Mouse (Mus musculus) B cell, adult 67 days (primary cell): Measurements from ENCODE around the gene Zcchc17. TPM values are rescaled to one million over a fixed set of nuclear protein-coding genes. Genes with fewer than 3 reads are reported as not detected.

Source experiments
- total RNA-seq, 2 experiments: library from RNA; stranded (reverse); gene quantifications; 4 replicates each; pipeline ENCODE4 v1.2.4; 2023

Zcchc17 gene
- 10 to 100 TPM; 31.1 to 34.5 TPM for total RNA-seq

DNA sequence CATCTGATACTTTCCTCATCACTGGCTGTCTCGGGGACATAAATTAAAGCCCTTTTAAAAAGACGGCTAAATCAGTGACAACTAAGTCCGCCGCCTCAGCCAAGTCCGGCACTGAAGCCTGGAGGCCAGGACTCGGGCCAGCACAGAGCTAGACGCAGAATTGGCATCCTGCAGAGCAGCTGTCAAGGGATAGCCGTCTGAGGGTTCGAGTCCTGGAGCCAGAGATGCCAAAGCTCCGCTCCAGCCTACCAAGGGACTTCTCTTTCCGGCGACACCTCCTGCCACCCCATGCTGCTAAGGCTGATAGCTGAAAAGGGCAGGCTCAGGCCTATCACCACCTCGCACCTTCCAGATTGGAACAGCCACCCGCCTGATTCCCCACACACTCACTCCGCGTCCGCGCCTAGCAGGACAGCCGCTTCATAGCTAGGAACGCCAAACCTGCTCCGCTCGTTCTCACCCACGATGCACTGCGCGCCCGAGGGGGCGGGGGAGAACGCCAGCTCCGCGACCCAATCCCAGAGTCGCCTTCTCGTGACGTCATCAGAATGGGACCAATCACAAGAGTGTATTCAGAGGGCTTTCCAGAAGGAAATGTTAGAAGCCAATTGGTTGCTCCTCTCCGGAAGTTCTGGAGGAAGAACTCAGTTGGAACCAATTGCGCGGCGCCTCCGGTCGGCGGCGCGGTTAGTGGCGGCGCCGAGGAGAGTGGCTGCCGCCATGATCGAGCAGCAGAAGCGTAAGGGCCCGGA lies at the start of gene Zcchc17, which contains the start of gene Snrnp40:
Zcchc17 (minus strand) TSS at position 458 of the 752 bp plus-strand sequence.
Snrnp40 (plus strand) TSS at position 647 of the 752 bp plus-strand sequence.

DNA sequence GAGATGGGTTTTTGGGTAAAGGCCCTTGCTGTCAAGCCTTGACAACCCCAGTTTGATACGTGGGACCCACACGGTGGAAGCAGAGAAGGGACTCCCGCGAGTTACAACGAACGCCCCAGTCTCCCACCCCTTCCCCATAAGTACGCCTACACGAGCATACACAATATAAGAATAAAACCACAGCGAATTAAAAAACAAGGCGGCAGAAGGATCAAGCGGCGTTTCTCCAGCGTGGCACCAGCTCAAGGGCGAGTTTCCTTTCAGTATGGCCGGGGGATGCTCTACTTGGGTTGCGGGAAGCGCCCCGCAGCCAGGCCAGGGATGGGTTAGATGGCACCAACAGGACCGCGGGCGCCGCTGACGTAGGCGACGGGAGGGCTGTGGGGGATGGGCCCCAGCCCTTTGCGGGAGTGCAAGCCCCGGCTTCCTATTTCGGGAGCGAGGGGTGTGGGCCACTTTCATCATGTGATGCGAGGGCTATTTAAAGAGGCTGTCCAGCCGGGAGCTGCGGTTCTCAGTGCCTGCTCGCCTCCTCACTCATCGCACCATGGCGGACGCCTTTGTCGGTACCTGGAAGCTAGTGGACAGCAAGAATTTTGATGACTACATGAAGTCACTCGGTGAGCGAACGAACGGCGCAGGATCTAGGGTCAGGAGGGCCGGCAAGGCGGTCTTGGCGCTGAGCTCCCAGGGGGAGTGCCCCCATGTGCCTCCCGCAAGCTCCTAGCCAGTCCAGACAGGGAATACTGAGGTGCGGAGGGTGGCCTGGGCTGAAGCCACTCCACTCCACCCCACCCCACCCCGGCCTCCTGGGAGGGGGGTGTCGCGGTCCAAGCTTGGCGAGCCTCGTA lies 51.3 kb downstream of the Zcchc17 start, which contains the start of the genes Fabp3 and Gm10570:
Fabp3 (plus strand) TSS at position 365 of the 851 bp plus-strand sequence.
Gm10570 (minus strand) TSS at position 444 of the 851 bp plus-strand sequence.

DNA sequence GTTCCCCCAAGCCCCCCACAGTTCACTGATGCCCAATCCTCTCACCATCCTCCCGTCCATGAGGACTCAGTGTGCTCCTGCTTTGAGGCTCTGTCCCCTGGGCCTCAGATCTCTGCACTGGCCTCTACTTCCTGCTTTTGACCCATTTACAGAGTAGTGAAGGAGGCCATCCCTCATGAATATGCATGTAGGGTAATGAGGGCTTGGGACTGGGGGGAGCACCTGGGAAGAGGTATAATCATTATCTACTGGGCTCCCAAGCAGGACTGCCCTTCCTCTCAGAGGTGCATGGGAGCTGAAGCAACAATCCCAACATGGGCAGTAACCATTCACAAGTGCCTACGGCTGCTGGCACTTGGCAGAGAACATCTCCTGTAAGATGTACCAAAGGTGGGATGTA lies 80.6 kb downstream of the Zcchc17 start, which contains the start of gene Serinc2:
Serinc2 (minus strand) TSS at position 101 of the 400 bp plus-strand sequence.

Other genes starting within 250 kb of the Zcchc17 start
- not detected for gene Hcrtr1, start 220.6 kb downstream of the Zcchc17 start, total RNA-seq
- gene Tinagl1, start 184.8 kb downstream of the Zcchc17 start, total RNA-seq: not detected
- not detected for gene Gm853, start 137.5 kb downstream of the Zcchc17 start, total RNA-seq
- not detected for gene Serinc2, start 80.7 kb downstream of the Zcchc17 start, total RNA-seq
- not detected for gene Fabp3, start 51.3 kb downstream of the Zcchc17 start, total RNA-seq
- not detected for gene Gm10570, start 51.3 kb downstream of the Zcchc17 start, total RNA-seq
- gene Snrnp40, start 189 bp upstream of the Zcchc17 start, total RNA-seq: 10 to 100 TPM; 62.6 to 69.9 TPM
- gene Nkain1, start 214.2 kb upstream of the Zcchc17 start, total RNA-seq: not detected